Mouse (Mus musculus) lung, postnatal 0 days (tissue): ENCODE measurements around the gene Hip1r. TPM values are rescaled to one million over a fixed set of nuclear protein-coding genes. Genes with fewer than 3 reads are reported as not detected.

Experiments used
- ATAC-seq: fragments of 200-750 bp; cut with Nextera tagmentation; 2 replicates; pipeline ENCODE4 v1.8.0; 2017; ENCODE audit warnings: moderate library complexity
- DNase-seq: peaks from one replicate; pipeline ENCODE4 v3.0.0-alpha.2; 2016; ENCODE audit warnings: low spot score
- H3K27ac ChIP-seq: fragments of 300-500 bp; sonication (generic); 2 replicates; pipeline ENCODE4 v1.5.1; 2014; ENCODE audit warnings: antibody characterized with exemption, mild to moderate bottlenecking, low read length, mixed read lengths
- H3K27me3 ChIP-seq: fragments of 300-500 bp; sonication (generic); replicated peaks from 2 replicates; pipeline ENCODE4 v1.6.1; 2014; ENCODE audit warnings: low read length, mixed read lengths; ENCODE audit not compliant: insufficient read depth
- H3K36me3 ChIP-seq: fragments of 300-500 bp; sonication (generic); 2 replicates; pipeline ENCODE4 v1.6.1; 2014; ENCODE audit warnings: low read length, mixed read lengths; ENCODE audit not compliant: insufficient read depth
- H3K4me1 ChIP-seq: fragments of 300-500 bp; sonication (generic); 2 replicates; pipeline ENCODE4 v1.6.1; 2014; ENCODE audit warnings: antibody characterized with exemption, low read depth, low read length, mixed read lengths; ENCODE audit not compliant: insufficient read depth
- H3K4me2 ChIP-seq: fragments of 300-500 bp; sonication (generic); replicated peaks from 2 replicates; pipeline ENCODE4 v1.6.1; 2014; ENCODE audit warnings: low read depth, mild to moderate bottlenecking, low read length, moderate library complexity, mixed read lengths
- H3K4me3 ChIP-seq: fragments of 300-500 bp; sonication (generic); 2 replicates; pipeline ENCODE4 v1.5.1; 2014; ENCODE audit warnings: low read depth, low read length
- H3K9ac ChIP-seq: fragments of 300-500 bp; sonication (generic); replicated peaks from 2 replicates; pipeline ENCODE4 v1.6.1; 2014; ENCODE audit warnings: low read depth, mild to moderate bottlenecking
- H3K9me3 ChIP-seq: fragments of 300-500 bp; sonication (generic); 2 replicates; pipeline ENCODE4 v1.6.1; 2016; ENCODE audit warnings: low read length, mixed read lengths
- CTCF ChIP-seq: IDR thresholded peaks from 2 replicates; pipeline ENCODE4 v1.5.1; 2016; ENCODE audit warnings: antibody characterized with exemption, mild to moderate bottlenecking
- EP300 ChIP-seq: IDR thresholded peaks from 2 replicates; pipeline ENCODE4 v1.6.1; 2016; ENCODE audit warnings: antibody characterized with exemption, mild to moderate bottlenecking, control low read depth
- WGBS: fragments of 180-500 bp; shearing (Covaris S2); extraction: QIAGEN DNeasy Blood & Tissue Kit; methylation state at CpG from one replicate; pipeline ENCODE4 v1.1.7; 2014; 5-methylcytosine and 5-hydroxymethylcytosine counted together
- polyA plus RNA-seq: library from polyadenylated mRNA; unstranded; fragments of >200 nt; fragmentation: Nextera tagmentation; extraction: Ambion mirVana; gene quantifications from 2 replicates; pipeline ENCODE4 v1.2.1, GENCODE M21; 2015

The Hip1r gene
- polyA plus RNA-seq, 1 experiment from 2014 or later = 20.0 TPM

GRCm38 (mm10) chr5:124010910-124011655 is 37.7 kb downstream of the Hip1r start:
- peak; percentile 95 for DNase-seq
- Histone ChIP-seq H3K4me2 (peak overlapping the region; percentile 32), H3K4me1 (peaks cover 27% of the 10 kb centered on the region; the same call in 1 of the 2 replicates), H3K36me3 (peaks cover 23% of the 10 kb centered on the region), H3K9me3 (no peaks in the 10 kb centered on the region), H3K27me3 (no peaks in the 10 kb centered on the region), H3K9ac (no peak overlapping the region), H3K27ac (peak overlapping the region; percentile 86), H3K4me3 (no peak overlapping the region)
- ATAC-seq = peak; percentile 89
- 6% methylated on average over 19 of the region's 19 CpGs for WGBS
- TF ChIP-seq CTCF (no peak), EP300 (peak; percentile 35; the same call in 1 of the 2 replicates)

- ATAC-seq = no peak
- Histone ChIP-seq H3K9me3 (no peaks in the 10 kb centered on the region), H3K36me3 (peaks cover 21% of the 10 kb centered on the region), H3K27me3 (no peaks in the 10 kb centered on the region), H3K4me1 (peaks cover 34% of the 10 kb centered on the region; the same call in 1 of the 2 replicates), H3K4me2 (peak overlapping the region; percentile 32), H3K4me3 (no peak overlapping the region), H3K27ac (peak overlapping the region; percentile 86), H3K9ac (no peak overlapping the region)
- no peak for DNase-seq
- no peak for TF ChIP-seq CTCF
- TF ChIP-seq EP300 = no peak
- 12% methylated on average over 8 of the region's 8 CpGs for WGBS
These were observed 38.5 kb downstream of the Hip1r start for GRCm38 (mm10) chr5:124011927-124012326.

GRCm38 (mm10) chr5:124012885-124013284 is 39.5 kb downstream of the Hip1r start:
- Histone ChIP-seq H3K36me3 (peaks cover 11% of the 10 kb centered on the region), H3K4me1 (peaks cover 37% of the 10 kb centered on the region; the same call in 1 of the 2 replicates), H3K4me2 (no peak overlapping the region), H3K27ac (peak overlapping the region; percentile 27; the same call in 1 of the 2 replicates), H3K9me3 (no peaks in the 10 kb centered on the region), H3K4me3 (no peak overlapping the region), H3K9ac (no peak overlapping the region), H3K27me3 (no peaks in the 10 kb centered on the region)
- WGBS = 48% methylated on average over 10 of the region's 10 CpGs
- DNase-seq = no peak
- peak; percentile 37 for TF ChIP-seq CTCF
- TF ChIP-seq EP300 = no peak
- no peak for ATAC-seq

GRCm38 (mm10) chr5:124013747-124014146 is 40.3 kb downstream of the Hip1r start:
- Histone ChIP-seq H3K4me2 (no peak overlapping the region), H3K4me1 (peaks cover 46% of the 10 kb centered on the region; the same call in 1 of the 2 replicates), H3K4me3 (no peak overlapping the region), H3K27ac (no peak overlapping the region), H3K9me3 (no peaks in the 10 kb centered on the region), H3K27me3 (no peaks in the 10 kb centered on the region), H3K9ac (no peak overlapping the region), H3K36me3 (peaks cover 3% of the 10 kb centered on the region; the same call in 1 of the 2 replicates)
- no peak for ATAC-seq
- no peak for DNase-seq
- WGBS = 72% methylated on average over 16 of the region's 16 CpGs
- TF ChIP-seq CTCF = no peak
- TF ChIP-seq EP300 = no peak

- H3K4me1 ChIP-seq = peaks cover 50% of the 10 kb centered on the region; the same call in 1 of the 2 replicates
- TF ChIP-seq EP300 = no peak
- no peak for TF ChIP-seq CTCF
- H3K4me3 ChIP-seq = no peak overlapping the region
- H3K9me3 ChIP-seq = no peaks in the 10 kb centered on the region
- H3K9ac ChIP-seq = 0 out of 2 replicates have a peak overlapping the region, but pooled peaks have one; percentile 12
- no peaks in the 10 kb centered on the region for H3K36me3 ChIP-seq
- ATAC-seq (no peak), DNase-seq (no peak)
- no peaks in the 10 kb centered on the region for H3K27me3 ChIP-seq
- H3K27ac ChIP-seq = peak overlapping the region; percentile 68
- 84% methylated on average over 3 of the region's 3 CpGs for WGBS
- H3K4me2 ChIP-seq = no peak overlapping the region; the same call in 1 of the 2 replicates
These were observed 40.8 kb downstream of the Hip1r start for GRCm38 (mm10) chr5:124014180-124014579.

- Histone ChIP-seq H3K9me3 (no peaks in the 10 kb centered on the region), H3K36me3 (no peaks in the 10 kb centered on the region), H3K27ac (peak overlapping the region; percentile 68), H3K27me3 (no peaks in the 10 kb centered on the region), H3K4me1 (peaks cover 53% of the 10 kb centered on the region; the same call in 1 of the 2 replicates), H3K4me3 (no peak overlapping the region), H3K9ac (0 out of 2 replicates have a peak overlapping the region, but pooled peaks have one; percentile 12), H3K4me2 (peak overlapping the region; percentile 23)
- no peak for ATAC-seq
- DNase-seq = peak; percentile 68
- TF ChIP-seq EP300 (no peak), CTCF (no peak)
- 30% methylated on average over 11 of the region's 11 CpGs for WGBS
These were observed 41.4 kb downstream of the Hip1r start for GRCm38 (mm10) chr5:124014791-124015251.
